Mouse (Mus musculus): ENCODE results near the gene Trim44. TPM values are rescaled to one million over a fixed set of nuclear protein-coding genes. Genes with fewer than 3 reads are reported as not detected.
A peak's percentile ranks its signal among the peaks of the same experiment; 100 is the strongest.

Trim44 gene
- polyA plus RNA-seq, 1 experiment from 2014 or later = 88.6 TPM

DNA sequence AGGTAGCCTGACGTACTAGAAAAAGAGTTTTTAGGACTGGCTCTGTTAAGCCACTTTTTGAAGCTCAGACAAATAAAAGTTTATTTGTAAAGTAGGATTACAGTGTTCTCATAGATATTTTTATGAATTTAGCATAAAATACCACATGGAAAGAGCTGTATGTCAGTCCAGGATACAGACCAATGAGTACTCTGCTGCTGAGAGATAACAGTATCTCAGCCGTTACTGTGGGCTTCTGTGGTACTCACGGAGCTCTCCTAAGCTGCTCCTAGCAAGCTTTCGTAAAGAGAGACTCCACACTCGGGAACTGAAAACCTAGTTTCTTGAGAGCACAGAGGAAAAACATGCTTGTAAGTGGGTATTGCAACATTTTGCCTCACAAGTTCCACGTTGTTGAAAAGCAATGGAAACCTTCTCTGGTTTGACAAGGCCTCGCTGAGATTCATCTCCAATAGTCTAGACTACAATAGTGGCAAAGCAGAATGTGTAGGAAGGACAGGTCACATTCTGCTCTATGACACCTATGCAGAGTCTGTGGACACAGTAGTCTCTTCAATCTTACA is 41.6 kb downstream of the Trim44 start:
- TF ChIP-seq CTCF (IDR thresholded peaks at IDR 0.05) = no peak
- POLR2A ChIA-PET = no interaction called here
- H3K27me3 ChIP-seq = no peaks in the 10 kb centered on the region
- ATAC-seq (no peak), DNase-seq (ENCODE audit: low read depth, low spot score) (no peak)
- CTCF ChIA-PET = interaction anchor here (0.7 to 1.1 kb wide), 2 partner anchors 13 to 42 kb away, joined by 3 read pairs; no protein-coding TSS in a partner anchor
- in situ Hi-C loops (cut with MboI; ENCODE audit: low pct_unique_long_range_greater_than_20kb) = no loop called here

DNA sequence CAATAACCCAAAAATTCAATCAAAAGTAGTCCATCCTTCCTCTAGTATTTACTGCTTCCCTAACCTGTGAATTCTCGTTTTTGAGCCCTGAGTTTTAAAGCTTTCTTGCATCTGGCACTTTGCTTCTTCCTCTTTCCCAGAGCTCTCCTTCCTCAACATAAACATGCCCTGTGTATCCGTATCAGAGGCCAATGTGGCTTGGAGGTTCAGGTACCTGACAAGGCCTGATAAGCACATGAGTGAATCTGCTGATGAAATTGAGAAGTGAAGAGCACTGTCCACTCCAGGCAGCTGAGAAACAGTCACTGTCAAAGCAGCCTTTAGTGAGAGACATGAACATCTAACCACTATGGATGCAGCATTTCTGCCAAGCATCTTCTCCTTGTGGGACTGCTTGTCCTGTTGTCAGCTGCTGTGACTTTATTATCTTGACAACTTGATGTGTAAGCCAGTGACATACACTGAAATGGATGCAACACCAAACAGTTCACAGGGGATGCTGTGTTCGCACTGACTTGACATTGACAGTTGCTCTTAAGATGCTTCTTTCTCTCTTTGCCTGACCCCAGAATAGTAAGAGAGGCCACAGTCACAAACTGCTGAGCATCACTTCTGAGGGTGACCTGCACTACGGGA is 42.9 kb downstream of the Trim44 start:
- in situ Hi-C loops (cut with MboI; ENCODE audit: low pct_unique_long_range_greater_than_20kb) = no loop called here
- no peak for ATAC-seq
- no peaks in the 10 kb centered on the region for H3K27me3 ChIP-seq
- TF ChIP-seq CTCF (IDR thresholded peaks at IDR 0.05) = no peak
- no peak for DNase-seq (ENCODE audit: low read depth, low spot score)
- CTCF ChIA-PET = interaction anchor here (1.6 to 2.0 kb wide), 2 partner anchors 9 to 18 kb away, joined by 4 to 6 read pairs; no protein-coding TSS in a partner anchor
- POLR2A ChIA-PET = interaction anchor here (1.1 to 1.2 kb wide), 2 partner anchors 13 to 14 kb away, joined by 3 to 4 read pairs; no protein-coding TSS in a partner anchor

DNA sequence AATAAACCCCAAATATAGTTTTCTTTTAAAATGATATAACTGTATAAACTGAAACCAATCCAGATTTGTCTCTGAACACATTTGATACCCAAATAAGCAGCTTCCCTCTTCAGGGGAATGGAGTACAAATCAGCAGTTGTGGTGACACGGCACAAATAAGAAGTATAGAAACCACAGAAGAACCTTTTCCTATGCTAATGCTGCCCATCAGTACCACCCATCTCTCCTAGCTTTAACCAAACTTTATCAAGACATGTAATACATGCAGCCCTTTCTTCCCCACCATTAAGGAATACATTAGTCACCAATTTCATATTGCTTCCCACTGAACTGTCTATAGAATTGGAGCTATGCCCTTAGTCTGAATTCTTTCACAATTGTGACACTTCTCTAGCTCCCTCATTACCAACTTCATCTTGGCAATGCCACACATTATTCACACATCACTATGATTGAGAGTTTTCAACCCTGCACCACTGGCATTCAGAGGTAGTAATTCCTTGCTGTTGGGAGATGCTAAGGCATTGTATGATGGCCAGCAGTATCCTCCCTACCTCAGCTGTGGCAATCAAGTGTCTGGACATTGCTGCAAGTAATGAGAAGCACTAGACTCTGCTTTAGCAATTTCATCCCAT is 44.6 kb downstream of the Trim44 start:
- TF ChIP-seq CTCF (IDR thresholded peaks at IDR 0.05) = no peak
- POLR2A ChIA-PET = no interaction called here
- DNase-seq (ENCODE audit: low read depth, low spot score) (no peak), ATAC-seq (no peak)
- H3K27me3 ChIP-seq = no peaks in the 10 kb centered on the region
- CTCF ChIA-PET = interaction anchor here (1.3 to 2.0 kb wide), 2 partner anchors 19 to 20 kb away, joined by 3 to 6 read pairs; no protein-coding TSS in a partner anchor
- in situ Hi-C loops (cut with MboI; ENCODE audit: low pct_unique_long_range_greater_than_20kb) = no loop called here

DNA sequence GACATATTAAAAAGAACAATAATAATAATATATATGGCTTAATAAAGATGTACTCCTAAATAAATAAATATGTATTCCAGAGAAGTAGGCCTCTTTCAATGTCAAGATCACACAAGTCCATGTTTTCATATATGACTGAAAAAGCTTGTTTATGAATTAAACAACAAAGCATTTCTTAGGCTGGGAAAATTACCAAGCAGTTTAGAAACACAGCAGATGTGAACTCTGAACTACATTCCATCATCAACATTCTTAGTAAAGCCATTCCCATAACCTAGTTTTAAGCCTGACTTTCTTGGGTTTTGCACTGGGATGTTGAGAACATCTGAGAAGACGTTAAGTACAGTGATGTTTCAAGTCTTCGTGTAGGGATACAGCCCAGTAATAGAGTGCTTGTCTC is 45.4 kb downstream of the Trim44 start:
- H3K27me3 ChIP-seq = no peaks in the 10 kb centered on the region
- ChIA-PET CTCF (interaction anchor here (2.0 kb wide), 1 partner anchor 20 kb away, joined by 6 read pairs; no protein-coding TSS in a partner anchor), POLR2A (interaction anchor here (0.6 kb wide), 1 partner anchor 352 kb away, joined by 3 read pairs; no protein-coding TSS in a partner anchor)
- DNase-seq (ENCODE audit: low read depth, low spot score) = no peak
- no peak for TF ChIP-seq CTCF (IDR thresholded peaks at IDR 0.05)
- in situ Hi-C loops (cut with MboI; ENCODE audit: low pct_unique_long_range_greater_than_20kb) = no loop called here
- no peak for ATAC-seq

DNA sequence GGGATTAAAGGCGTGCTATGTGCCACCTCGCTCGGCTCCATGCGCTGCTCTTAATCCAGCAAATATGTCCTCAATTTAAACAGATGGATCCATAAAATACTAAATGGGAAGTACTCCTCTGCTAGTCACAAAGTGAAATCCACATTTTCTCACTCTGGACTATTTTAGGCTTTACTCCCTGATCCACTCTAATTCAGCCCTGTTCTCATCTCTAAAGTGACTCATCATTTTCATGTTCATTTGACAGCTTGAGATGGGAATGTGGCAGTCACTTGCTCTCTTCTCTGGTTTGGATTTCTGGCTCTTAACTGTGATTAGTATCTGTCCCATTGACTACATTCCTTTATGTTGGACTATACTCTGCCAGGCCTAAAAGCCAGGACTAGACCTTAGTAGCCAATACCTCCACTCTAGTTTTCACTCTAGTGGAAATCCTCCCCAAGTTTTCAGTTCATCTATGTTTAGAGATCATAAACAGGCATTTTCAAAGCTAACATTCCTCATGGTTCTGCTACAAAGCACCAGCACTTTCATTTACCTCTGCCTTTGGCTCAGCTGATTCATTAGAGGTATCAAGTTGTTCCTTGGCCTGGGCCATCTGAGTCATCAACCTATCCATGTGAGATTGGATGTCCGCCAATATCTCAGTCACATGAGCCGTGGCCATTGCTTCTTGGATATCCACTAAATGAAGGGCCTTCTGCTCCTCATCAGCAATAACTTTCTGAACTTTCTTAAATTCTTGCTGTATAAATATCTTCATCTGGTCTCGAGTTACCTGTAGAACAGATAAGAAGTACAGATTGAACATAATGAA is 50.5 kb downstream of the Trim44 start:
- ATAC-seq = peak; percentile 78
- CTCF ChIA-PET = interaction anchor here (0.7 kb wide), 1 partner anchor 15 kb away, joined by 3 read pairs; no protein-coding TSS in a partner anchor
- POLR2A ChIA-PET = no interaction called here
- no peaks in the 10 kb centered on the region for H3K27me3 ChIP-seq
- TF ChIP-seq CTCF (IDR thresholded peaks at IDR 0.05) = no peak
- in situ Hi-C loops (cut with MboI; ENCODE audit: low pct_unique_long_range_greater_than_20kb) = no loop called here
- DNase-seq (ENCODE audit: low read depth, low spot score) = peak; percentile 70

DNA sequence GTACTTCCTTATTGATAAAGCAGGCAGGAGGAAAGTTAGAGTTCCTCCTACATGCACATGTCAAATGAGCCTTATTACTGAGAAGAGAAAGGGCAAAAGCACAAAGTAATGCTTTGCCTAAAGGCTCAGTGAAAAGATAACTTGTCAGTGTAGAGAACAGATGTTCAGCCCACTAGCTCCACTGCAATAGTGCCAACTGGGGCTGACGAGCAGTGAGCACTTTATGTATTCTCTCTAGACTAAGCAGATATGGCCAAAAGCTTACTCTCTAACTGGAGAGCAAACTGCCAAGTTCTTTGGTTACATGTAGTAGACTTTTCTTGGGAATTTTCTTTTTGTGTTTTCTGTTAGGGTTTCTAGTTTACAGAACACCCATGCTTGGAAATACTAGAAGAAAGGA is 53.6 kb downstream of the Trim44 start:
- no peak for TF ChIP-seq CTCF (IDR thresholded peaks at IDR 0.05)
- ATAC-seq (no peak), DNase-seq (ENCODE audit: low read depth, low spot score) (no peak)
- in situ Hi-C loops (cut with MboI; ENCODE audit: low pct_unique_long_range_greater_than_20kb) = no loop called here
- ChIA-PET POLR2A (no interaction called here), CTCF (interaction anchor here (0.7 kb wide), 1 partner anchor 9 kb away, joined by 3 read pairs; no protein-coding TSS in a partner anchor)
- no peaks in the 10 kb centered on the region for H3K27me3 ChIP-seq

DNA sequence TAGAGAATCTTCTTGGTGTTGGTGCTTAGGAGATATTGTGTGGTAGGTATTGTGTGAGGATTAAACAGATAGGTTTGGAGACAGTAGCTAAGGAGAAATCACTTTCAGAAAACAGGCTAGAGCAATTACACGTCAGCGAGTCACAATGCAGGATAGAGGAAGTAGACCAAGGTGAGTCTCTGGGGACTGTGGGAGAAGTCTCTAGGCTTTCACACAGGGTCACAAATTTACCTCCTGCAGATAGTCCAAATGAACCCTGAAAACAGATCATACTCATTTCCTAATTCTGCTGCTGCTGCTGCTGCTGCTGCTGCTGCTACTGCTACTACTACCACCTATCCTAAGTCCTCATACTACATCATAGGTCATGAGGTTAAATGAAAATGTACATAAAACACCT is 66.2 kb downstream of the Trim44 start:
- ChIA-PET CTCF (interaction anchor here (0.8 to 1.7 kb wide), 3 partner anchors 8 to 16 kb away, joined by 3 to 5 read pairs (median 4); no protein-coding TSS in a partner anchor), POLR2A (no interaction called here)
- no peak for DNase-seq (ENCODE audit: low read depth, low spot score)
- H3K27me3 ChIP-seq = no peaks in the 10 kb centered on the region
- in situ Hi-C loops (cut with MboI; ENCODE audit: low pct_unique_long_range_greater_than_20kb) = no loop called here
- TF ChIP-seq CTCF (IDR thresholded peaks at IDR 0.05) = no peak
- ATAC-seq = no peak

DNA sequence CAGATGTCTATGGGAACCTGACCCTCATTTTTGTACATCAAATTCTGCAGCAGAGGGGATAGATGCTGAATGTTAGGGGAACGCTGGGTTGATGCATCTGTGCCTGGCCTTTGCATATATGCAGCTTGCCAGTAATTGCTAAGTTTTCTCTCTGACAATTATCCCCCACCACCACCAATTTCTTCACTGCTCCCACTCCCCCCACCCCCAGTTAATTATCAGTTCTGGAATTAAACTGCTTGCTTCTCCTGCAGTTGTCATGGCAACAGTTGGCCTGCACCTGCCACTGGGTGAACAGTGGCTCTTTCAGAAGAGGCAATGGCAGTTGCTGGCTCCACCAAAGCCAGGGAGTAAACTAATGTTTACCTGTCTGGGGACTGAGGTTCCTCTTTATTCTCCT is 70.8 kb downstream of the Trim44 start:
- no peaks in the 10 kb centered on the region for H3K27me3 ChIP-seq
- ATAC-seq (no peak), DNase-seq (ENCODE audit: low read depth, low spot score) (no peak)
- in situ Hi-C loops (cut with MboI; ENCODE audit: low pct_unique_long_range_greater_than_20kb) = no loop called here
- ChIA-PET POLR2A (no interaction called here), CTCF (interaction anchor here (0.9 kb wide), 1 partner anchor 17 kb away, joined by 3 read pairs; no protein-coding TSS in a partner anchor)
- TF ChIP-seq CTCF (IDR thresholded peaks at IDR 0.05) = no peak

DNA sequence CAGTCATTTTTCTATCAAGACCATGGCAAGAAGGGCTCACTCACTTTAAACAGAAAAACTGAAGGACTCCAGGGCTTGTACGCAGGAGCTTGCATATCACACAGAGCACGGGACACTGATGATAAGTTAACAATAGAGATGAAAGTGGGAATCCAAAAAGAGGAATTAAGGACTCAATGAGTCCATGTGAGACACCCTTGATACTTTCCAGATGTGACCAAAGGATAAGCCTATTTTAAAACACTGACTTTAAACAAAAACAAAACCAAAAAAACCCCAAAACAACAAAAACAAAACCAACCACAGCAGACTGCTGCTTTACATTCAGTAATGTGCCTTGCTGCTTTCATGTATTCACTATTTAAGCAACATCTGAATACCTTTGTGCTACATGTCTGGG is 75.7 kb downstream of the Trim44 start:
- POLR2A ChIA-PET = no interaction called here
- ATAC-seq (no peak), DNase-seq (ENCODE audit: low read depth, low spot score) (no peak)
- no peaks in the 10 kb centered on the region for H3K27me3 ChIP-seq
- in situ Hi-C loops (cut with MboI; ENCODE audit: low pct_unique_long_range_greater_than_20kb) = no loop called here
- TF ChIP-seq CTCF (IDR thresholded peaks at IDR 0.05) = no peak
- CTCF ChIA-PET = interaction anchor here (1.2 to 1.3 kb wide), 3 partner anchors 10 to 17 kb away, joined by 3 to 4 read pairs (median 3); no protein-coding TSS in a partner anchor

DNA sequence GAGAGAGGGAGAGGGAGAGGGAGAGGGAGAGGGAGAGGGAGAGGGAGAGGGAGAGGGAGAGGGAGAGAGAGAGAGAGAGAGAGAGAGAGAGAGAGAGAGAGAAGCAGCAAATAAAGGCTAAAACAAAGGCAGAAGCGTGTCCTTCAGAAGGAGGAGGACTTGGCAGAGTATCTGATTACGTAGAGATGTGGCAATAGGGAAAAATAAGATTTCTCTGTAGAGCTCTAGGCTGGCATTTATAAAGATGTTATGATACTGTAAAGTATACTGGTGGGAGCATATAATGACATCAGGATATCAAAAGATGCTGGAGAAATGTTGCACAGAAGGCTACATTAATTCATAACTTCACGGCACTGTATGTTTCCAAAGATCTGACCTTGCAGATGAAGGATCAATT is 76.5 kb downstream of the Trim44 start:
- POLR2A ChIA-PET = no interaction called here
- DNase-seq (ENCODE audit: low read depth, low spot score) (no peak), ATAC-seq (no peak)
- no peaks in the 10 kb centered on the region for H3K27me3 ChIP-seq
- in situ Hi-C loops (cut with MboI; ENCODE audit: low pct_unique_long_range_greater_than_20kb) = no loop called here
- CTCF ChIA-PET = interaction anchor here (1.3 kb wide), 2 partner anchors 11 kb away, joined by 3 to 4 read pairs; no protein-coding TSS in a partner anchor
- TF ChIP-seq CTCF (IDR thresholded peaks at IDR 0.05) = no peak
